Mouse (Mus musculus) retina, adult 2 months (tissue): ENCODE results near the gene Gm2897.
"Not testable (repeated sequence)": the region's sequence is repeated elsewhere in the genome, so short reads cannot be mapped to it uniquely, and the experiment has no call there.

ENCODE experiments used
- DNase-seq: peaks from one replicate; pipeline ENCODE4 v3.0.0-alpha.2; 2012; ENCODE audit warnings: low read depth, low spot score

Gene Gm2897

DNA sequence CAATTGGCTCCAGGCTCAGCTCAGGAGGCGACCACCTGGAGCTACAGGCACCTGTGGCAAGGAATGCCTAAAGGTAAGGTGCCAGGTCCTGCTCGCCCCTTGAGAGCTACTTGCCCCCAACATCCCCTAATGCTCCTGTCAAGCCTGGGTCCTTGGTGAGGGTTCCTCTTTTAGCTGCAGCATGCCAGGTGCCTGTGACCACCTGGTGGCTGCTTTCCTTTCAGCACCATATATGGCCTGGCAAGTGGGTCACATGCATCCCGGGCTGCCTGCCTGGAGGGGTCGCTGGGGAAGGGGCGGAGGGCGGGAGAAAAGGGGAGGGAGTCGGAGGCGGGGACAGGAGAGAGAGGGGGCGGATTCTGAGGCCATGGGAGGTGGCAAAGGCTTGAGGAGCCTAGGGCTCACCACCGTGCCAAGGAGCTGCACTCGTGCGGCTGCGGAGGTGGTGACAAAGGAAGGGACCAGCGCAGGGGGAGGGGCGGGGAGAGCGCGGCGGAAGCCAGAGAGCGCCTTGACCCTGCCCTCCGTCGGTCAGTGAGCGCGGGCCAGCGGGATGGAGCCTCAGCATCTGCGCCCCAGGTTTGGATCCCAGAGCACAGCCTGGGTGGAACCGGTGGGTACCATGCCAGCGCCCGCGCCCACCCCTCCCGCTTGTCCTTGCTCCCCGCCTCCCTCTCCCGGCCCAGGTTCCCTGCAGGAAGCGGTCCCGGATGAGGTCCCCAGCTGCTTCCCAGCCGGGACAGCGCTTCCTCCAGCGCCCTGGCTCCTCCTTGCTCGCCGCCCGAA, at the start of gene Gm2897:
Gene Gm2897 (plus strand): TSS at position 559 of the 786 bp plus-strand sequence.
- DNase-seq: not testable (repeated sequence)

DNA sequence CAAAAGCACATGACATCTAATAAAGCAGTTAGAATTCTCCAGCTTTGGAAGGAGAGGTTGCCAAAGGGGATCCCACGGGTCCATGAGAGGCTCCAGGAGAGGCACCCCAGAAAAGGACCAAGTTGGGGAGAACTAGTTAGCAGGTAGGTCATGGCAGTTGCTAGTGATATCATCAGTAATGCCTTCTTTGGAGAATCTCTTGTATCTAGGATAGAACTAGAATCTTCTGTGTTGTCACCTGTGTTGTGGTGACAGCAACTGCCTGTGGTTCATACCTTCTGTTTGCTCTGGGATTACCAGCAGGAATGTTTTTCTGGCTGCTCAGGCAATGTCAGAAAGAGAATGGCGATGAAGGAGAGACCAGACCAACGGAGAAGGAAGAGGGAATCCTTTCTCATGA, 19.4 kb upstream of the Gm2897 start, which contains the start of gene Gm2888:
Gene Gm2888 (plus strand): TSS at position 301 of the 400 bp plus-strand sequence.
- DNase-seq: not testable (repeated sequence)

DNA sequence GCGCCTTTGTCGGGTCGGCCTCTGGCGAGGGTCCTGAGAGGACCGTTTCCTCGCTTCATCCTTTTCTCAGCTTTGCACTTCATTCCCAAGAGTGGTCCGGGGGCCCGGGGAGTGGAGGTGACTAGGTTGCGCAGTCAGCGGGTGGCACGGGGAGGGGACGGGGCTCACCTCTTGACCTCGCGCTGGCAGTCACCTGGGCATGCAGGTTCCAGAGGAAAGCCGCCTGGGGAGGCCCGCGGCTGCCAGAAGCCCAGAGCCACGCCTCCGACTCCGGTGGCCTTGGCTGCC, 372 bp downstream of the Gm2897 start:
- DNase-seq: not testable (repeated sequence)

DNA sequence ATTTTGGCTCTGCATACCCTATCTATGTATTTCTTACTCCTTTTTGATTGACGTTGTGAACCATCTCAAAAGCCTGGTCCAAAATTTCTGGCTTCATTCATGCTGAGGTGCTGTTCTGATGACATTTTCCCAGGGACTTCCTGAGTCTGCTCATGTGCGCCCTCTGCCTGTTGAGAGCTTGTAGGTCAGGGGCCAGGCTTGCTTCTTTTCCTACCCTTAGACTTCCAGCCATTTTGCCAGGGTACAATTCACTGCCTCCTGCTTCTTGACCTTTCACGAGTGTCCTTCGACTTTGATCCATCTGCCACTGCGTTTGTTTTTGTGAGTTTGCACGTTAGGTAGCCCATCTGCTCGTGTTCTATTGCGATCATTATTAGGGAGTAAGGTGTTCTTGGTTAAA, 1.0 kb downstream of the Gm2897 start:
- not testable (repeated sequence) for DNase-seq

DNA sequence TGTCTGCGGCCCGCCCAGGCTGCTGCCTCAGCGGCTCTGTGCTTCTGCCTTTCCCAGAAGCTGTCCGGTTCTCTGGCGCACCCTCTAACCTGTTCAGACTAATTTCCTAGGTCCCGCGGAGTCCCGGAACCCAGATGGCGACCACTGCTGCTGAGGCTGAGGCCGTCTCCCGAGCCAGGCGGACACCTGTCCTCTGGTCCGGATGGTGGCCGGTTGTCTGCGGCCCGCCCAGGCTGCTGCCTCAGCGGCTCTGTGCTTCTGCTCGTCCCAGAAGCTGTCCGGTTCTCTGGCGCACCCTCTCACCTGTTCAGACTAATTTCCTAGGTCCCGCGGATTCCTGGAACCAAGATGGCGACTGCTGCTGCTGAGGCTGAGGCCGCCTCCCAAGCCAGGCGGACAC, 67.0 kb downstream of the Gm2897 start:
- DNase-seq: not testable (repeated sequence)
